Mouse (Mus musculus) heart, adult 18-20 months (tissue): ENCODE measurements at regions not wholly inside any gene's neighbourhood (a gene's known extent, or its start where the extent isn't known, plus 50 kb on each side); places are given as distances from the start of the nearest gene placed in this dataset.

Source experiments
- DNase-seq, 2 experiments: peaks; one replicate each; pipeline ENCODE4 v3.0.0; 2021 to 2022; ENCODE audit warnings: mixed read lengths in 1 of 2

DNA sequence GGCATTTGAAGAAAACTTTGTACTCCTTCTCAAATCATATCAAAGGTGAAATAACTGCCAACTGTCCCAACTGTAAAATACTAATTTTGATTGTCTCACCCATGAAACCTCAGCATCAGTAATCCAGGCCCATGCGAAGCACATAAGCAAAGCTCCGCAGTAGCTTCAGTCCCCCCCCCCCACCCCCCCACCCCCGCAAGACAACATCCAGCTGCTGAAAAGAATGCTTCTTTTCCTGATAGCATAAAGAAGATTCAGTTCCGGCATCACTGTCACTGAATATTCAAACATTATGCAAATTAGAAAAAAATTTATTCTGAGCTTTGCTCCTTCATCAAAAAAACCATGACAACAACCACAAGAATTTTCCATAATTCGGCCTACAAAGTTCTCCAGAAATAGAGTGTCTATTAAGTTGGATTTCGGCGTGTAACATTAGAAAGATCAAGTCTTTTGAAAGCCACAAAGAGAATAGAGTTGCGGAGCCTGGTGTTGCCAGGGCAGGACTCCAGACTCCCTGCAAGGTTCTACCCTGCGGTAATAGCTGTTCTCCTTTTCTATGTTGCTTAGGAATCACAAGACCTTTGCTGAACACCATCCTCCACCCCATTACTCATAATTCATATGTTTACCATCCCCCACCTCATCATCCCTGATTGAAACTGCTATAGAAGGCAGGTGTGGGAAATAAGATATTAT, 77.9 kb upstream of the Asb5 start:
- DNase-seq, result no peak

DNA sequence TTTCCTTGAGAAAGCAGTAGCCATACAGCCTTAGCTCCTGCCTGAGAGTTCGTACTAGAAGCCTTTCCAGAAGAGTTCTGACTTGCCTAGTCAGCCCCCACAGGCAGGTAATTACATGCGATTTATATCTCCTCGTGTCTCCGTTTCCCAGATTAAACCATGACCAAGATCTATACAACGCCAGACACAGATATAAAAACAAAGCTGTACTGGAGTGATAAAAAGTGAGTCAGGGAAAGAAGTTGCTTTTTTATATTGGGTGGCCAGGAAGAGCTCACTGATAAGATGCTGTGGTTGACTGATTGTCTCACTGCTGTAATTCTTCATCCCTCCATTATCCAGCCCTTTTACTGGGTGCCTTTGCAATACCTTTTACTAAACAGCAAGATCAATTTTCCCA, 64.4 kb upstream of the Asb5 start:
- DNase-seq, result no peak

DNA sequence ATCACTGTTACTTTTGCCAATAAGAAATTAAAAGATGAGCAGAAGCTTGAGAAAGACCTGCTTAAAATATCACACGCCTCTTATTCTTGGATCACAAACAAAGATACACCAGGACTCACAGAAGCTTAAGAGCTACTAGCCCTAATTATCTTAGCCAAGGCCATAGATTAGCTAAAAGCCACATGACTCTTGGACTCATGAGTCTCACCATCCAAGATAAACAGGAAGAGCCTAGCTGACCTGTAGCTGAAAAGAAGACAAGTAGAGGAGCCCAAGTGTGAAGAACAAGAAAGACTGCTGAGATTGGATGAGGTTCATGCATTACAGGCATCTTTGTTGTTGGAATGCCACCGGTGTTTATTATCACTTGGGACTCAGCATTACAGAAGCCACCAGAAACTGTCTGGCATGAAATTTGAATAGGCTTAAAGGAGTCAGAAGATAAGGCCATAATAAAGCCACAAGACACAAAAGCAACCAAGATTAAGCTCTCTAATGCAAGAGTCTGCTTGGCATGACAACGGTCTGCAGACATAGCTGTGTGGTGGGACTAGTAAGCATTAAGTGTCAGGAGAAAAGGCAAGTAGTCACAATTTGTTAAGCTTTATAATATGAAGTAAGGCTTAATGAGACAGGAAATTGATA, 63.8 kb upstream of the Asb5 start:
- no peak for DNase-seq
